Mouse (Mus musculus) MEL (cell line): ENCODE results near the gene Pex13. TPM values are rescaled to one million over a fixed set of nuclear protein-coding genes. Genes with fewer than 3 reads are reported as not detected.

Experiments used
- DNase-seq: peaks from one replicate; pipeline ENCODE4 v3.0.0; 2011; ENCODE audit warnings: low read depth, low spot score
- H3K27ac ChIP-seq: 2 replicates; pipeline ENCODE4 v1.5.1; 2012; ENCODE audit warnings: low read depth, mild to moderate bottlenecking, control low read depth, low read length, moderate library complexity; ENCODE audit not compliant: control insufficient read depth
- H3K27me3 ChIP-seq, 2 experiments: fragments of 150-350 bp in 1 of 2; sonication (generic) in 1 of 2; 2 replicates each; pipeline ENCODE4 v1.6.1; 2012; ENCODE audit warnings: low read length in 2 of 2, mild to moderate bottlenecking in 2 of 2, improper control_type of control experiment in 1 of 2, moderate library complexity in 1 of 2; ENCODE audit not compliant: insufficient read depth in 2 of 2, control insufficient read depth in 1 of 2
- H3K36me3 ChIP-seq, 2 experiments: 2 replicates each; pipeline ENCODE4 v1.6.1; 2012 to 2014; ENCODE audit warnings: low read length in 2 of 2, improper control_type of control experiment in 1 of 2, inconsistent platforms in 1 of 2, mild to moderate bottlenecking in 1 of 2; ENCODE audit not compliant: insufficient read depth in 2 of 2, control insufficient read depth in 1 of 2
- H3K4me1 ChIP-seq, 2 experiments: fragments of 150-350 bp in 1 of 2; sonication (generic) in 1 of 2; 2 replicates each; pipeline ENCODE4 v1.6.1; 2012; ENCODE audit warnings: low read length in 2 of 2, improper control_type of control experiment in 1 of 2, mild to moderate bottlenecking in 1 of 2; ENCODE audit not compliant: insufficient read depth in 2 of 2, control insufficient read depth in 1 of 2
- H3K4me3 ChIP-seq, 2 experiments: fragments of 150-350 bp in 1 of 2; sonication (generic) in 1 of 2; 2 replicates each; pipeline ENCODE4 v1.5.1; 2012; ENCODE audit warnings: low read depth in 2 of 2, low read length in 2 of 2, mild to moderate bottlenecking in 2 of 2, moderate library complexity in 2 of 2, control low read depth in 1 of 2, improper control_type of control experiment in 1 of 2; ENCODE audit not compliant: control insufficient read depth in 1 of 2, insufficient read depth in 1 of 2
- H3K79me2 ChIP-seq: 2 replicates; pipeline ENCODE4 v1.6.1; 2012; ENCODE audit warnings: mild to moderate bottlenecking, low read length, moderate library complexity; ENCODE audit not compliant: control insufficient read depth, poor library complexity, insufficient read depth
- H3K9ac ChIP-seq: 2 replicates; pipeline ENCODE4 v1.6.1; 2012; ENCODE audit warnings: low read depth, mild to moderate bottlenecking, control low read depth, low read length, moderate library complexity; ENCODE audit not compliant: control insufficient read depth, poor library complexity, severe bottlenecking
- H3K9me3 ChIP-seq: fragments of 150-350 bp; sonication (generic); replicated peaks from 2 replicates; pipeline ENCODE4 v1.6.1; 2012; ENCODE audit warnings: mild to moderate bottlenecking, low read length, improper control_type of control experiment, moderate library complexity; ENCODE audit not compliant: insufficient read depth
- CHD1 ChIP-seq: IDR thresholded peaks from 2 replicates; pipeline ENCODE4 v1.6.1; 2012; ENCODE audit warnings: low read depth, mild to moderate bottlenecking, inconsistent platforms, low read length, improper control_type of control experiment
- CTCF ChIP-seq, 3 experiments: IDR thresholded peaks in 2 of 3; conservative IDR thresholded peaks in 1 of 3; 2 replicates each; pipeline ENCODE4 v1.5.1; 2011 to 2012; ENCODE audit warnings: low read length in 3 of 3, low read depth in 2 of 3, mild to moderate bottlenecking in 2 of 3, improper control_type of control experiment in 1 of 3, inconsistent platforms in 1 of 3, mixed read lengths in 1 of 3, moderate library complexity in 1 of 3; ENCODE audit not compliant: control insufficient read depth in 1 of 3, insufficient read depth in 1 of 3, poor library complexity in 1 of 3, severe bottlenecking in 1 of 3
- ELF1 ChIP-seq: IDR thresholded peaks from 2 replicates; pipeline ENCODE4 v1.6.1; 2014; ENCODE audit warnings: low read depth, mild to moderate bottlenecking, inconsistent platforms, low read length, improper control_type of control experiment, moderate library complexity
- EP300 ChIP-seq, 2 experiments: IDR thresholded peaks; 2 replicates each; pipeline ENCODE4 v1.6.1; 2011; ENCODE audit warnings: improper control_type of control experiment in 2 of 2, low read length in 2 of 2, low read depth in 1 of 2, mild to moderate bottlenecking in 1 of 2
- GABPA ChIP-seq: IDR thresholded peaks from 2 replicates; pipeline ENCODE4 v1.6.1; 2012; ENCODE audit warnings: low read depth, mild to moderate bottlenecking, inconsistent platforms, low read length, improper control_type of control experiment, moderate library complexity
- MAX ChIP-seq: IDR thresholded peaks from 2 replicates; pipeline ENCODE4 v1.6.1; 2011; ENCODE audit warnings: low read length, improper control_type of control experiment
- MAZ ChIP-seq: IDR thresholded peaks from 2 replicates; pipeline ENCODE4 v1.6.1; 2012; ENCODE audit warnings: low read depth, mild to moderate bottlenecking, inconsistent platforms, low read length, improper control_type of control experiment
- MYB ChIP-seq: IDR thresholded peaks from 2 replicates; pipeline ENCODE4 v1.6.1; 2011; ENCODE audit warnings: mild to moderate bottlenecking, low read depth, low read length, improper control_type of control experiment
- TBP ChIP-seq: IDR thresholded peaks from 2 replicates; pipeline ENCODE4 v1.8.0; 2011; ENCODE audit warnings: low read depth, low read length, improper control_type of control experiment
- TCF12 ChIP-seq: IDR thresholded peaks from 2 replicates; pipeline ENCODE4 v1.6.1; 2014; ENCODE audit warnings: low read depth, mild to moderate bottlenecking, inconsistent platforms, low read length, improper control_type of control experiment, moderate library complexity
- USF1 ChIP-seq: IDR thresholded peaks from 2 replicates; pipeline ENCODE4 v1.6.1; 2014; ENCODE audit warnings: low read depth, mild to moderate bottlenecking, inconsistent platforms, low read length, improper control_type of control experiment, moderate library complexity
- USF2 ChIP-seq, 2 experiments: IDR thresholded peaks; 2 replicates each; pipeline ENCODE4 v1.6.1; 2011 to 2012; ENCODE audit warnings: improper control_type of control experiment in 2 of 2, low read length in 2 of 2, borderline replicate concordance in 1 of 2, inconsistent platforms in 1 of 2, low read depth in 1 of 2, mild to moderate bottlenecking in 1 of 2; ENCODE audit not compliant: insufficient read depth in 1 of 2
- ZC3H11A ChIP-seq: IDR thresholded peaks from 2 replicates; pipeline ENCODE4 v1.6.1; 2012; ENCODE audit warnings: low read depth, mild to moderate bottlenecking, inconsistent platforms, low read length, improper control_type of control experiment
- ZNF384 ChIP-seq: IDR thresholded peaks from 2 replicates; pipeline ENCODE4 v1.6.1; 2012; ENCODE audit warnings: low read depth, mild to moderate bottlenecking, inconsistent platforms, low read length, improper control_type of control experiment
- polyA plus RNA-seq, 2 experiments: library from polyadenylated mRNA; stranded (reverse) in 1 of 2; unstranded in 1 of 2; fragments of >175 nt in 1 of 2; fragments of >200 nt in 1 of 2; gene quantifications; 2 replicates each; pipeline versions ENCODE4 v1.2.1 to v1.2.4; 2012; ENCODE audit warnings: low replicate concordance in 2 of 2, low read depth in 1 of 2; ENCODE audit not compliant: insufficient read length in 2 of 2, insufficient read depth in 1 of 2, missing spikeins in 1 of 2
- total RNA-seq: library from RNA; depleted of rRNA; stranded (reverse); fragments of 300-350 nt; gene quantifications from 2 replicates; pipeline ENCODE4 v1.2.3, GENCODE M21; 2012

The Pex13 gene
- total and polyA plus RNA-seq, 3 experiments, result 24.7 TPM; not detected in 1

DNA sequence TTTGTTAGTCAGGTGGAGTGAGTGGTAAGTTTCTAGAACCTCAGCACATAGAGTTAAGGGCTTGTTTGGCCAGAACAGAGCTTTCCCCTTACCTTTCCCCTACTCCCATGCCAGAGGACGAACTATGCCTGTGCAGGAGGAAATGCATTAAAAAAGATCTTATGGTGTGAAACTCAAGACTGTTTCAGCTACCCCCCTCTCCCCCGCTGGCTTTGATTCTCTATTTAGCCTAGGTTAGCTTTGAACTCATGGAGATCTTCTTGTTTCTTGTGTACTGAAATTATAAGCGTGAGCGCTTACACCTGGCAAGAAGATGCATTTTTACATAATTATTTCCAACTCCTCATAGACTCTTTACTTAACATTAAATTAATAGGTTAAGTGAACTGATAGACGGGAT is 767 bp upstream of the Pex13 start:
- Histone ChIP-seq H3K36me3 (peaks cover 8 to 20% of the 10 kb centered on the region in 2 experiments), H3K27me3 (no peaks in the 10 kb centered on the region), H3K27ac (peak overlapping the region; percentile 90), H3K9ac (peak overlapping the region; percentile 86), H3K79me2 (peaks cover 40% of the 10 kb centered on the region), H3K4me3 (peak overlapping the region; percentile 72 to 80), H3K4me1 (peaks cover 4 to 10% of the 10 kb centered on the region in 2 experiments; a peak in 3 of 4 replicates), H3K9me3 (no peaks in the 10 kb centered on the region)
- DNase-seq, result no peak
- no peak for TF ChIP-seq CTCF (IDR thresholded peaks at IDR 0.05 in 2 of 3, conservative IDR thresholded peaks at IDR 0.05 in 1 of 3; ENCODE audit: control insufficient read depth in 1 of 3, insufficient read depth in 1 of 3, low read depth in 2 of 3, low read length in 3 of 3, poor library complexity in 1 of 3, severe bottlenecking in 1 of 3)
- TF ChIP-seq MYB, result no peak
- TF ChIP-seq ZNF384, result no peak
- no peak for TF ChIP-seq USF1
- no peak for TF ChIP-seq ZC3H11A
- TF ChIP-seq TCF12, result no peak
- peak; percentile 2; the same call in 1 of the 2 replicates for TF ChIP-seq TBP
- TF ChIP-seq GABPA, result no peak

DNA sequence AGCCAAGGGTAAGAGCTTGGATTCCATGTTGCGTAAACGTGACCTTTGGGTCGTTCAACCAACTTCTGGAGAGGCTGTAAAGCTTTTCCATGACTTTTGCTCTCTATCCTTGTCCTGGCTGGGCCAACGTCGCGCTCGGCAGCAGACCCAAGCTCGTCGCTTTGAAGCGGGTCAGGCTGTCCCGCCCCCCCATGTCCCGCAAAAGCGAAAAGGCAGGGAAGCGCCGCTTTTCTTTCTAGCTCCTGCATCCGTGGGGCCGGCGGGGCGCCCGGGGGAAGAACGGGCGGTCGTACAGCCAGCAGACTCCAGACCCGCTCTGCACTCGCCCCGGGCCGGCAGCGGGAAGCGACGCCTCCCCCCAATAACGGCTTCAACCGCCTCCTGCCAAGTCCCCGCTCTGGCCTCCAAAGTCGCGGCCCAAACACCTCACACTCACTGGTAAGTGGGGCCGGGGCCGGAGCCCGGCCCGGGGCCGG is 410 bp downstream of the Pex13 start, which contains the start of gene Pus10:
Pus10 (plus strand) TSS at position 364 of the 476 bp plus-strand sequence.
- peak within 1 kb of the TSS; percentile 90 for H3K27ac ChIP-seq
- H3K36me3 ChIP-seq, result peaks cover 8 to 25% of the 10 kb centered on the region in 2 experiments
- H3K4me3 ChIP-seq, result peak within 1 kb of the TSS; percentile 72 to 80
- TF ChIP-seq ELF1 (no peak), EP300 (IDR thresholded peaks at IDR 0.05; ENCODE audit: low read depth in 1 of 2, low read length in 2 of 2) (peak; percentile 15 to 58; a peak in 3 of 4 replicates), MAX (no peak; the same call in 1 of the 2 replicates), MAZ (peak; percentile 16; the same call in 1 of the 2 replicates), CHD1 (peak; percentile 55; the same call in 1 of the 2 replicates), USF2 (IDR thresholded peaks at IDR 0.05; ENCODE audit: borderline replicate concordance in 1 of 2, insufficient read depth in 1 of 2, low read depth in 1 of 2, low read length in 2 of 2) (no peak), TCF12 (no peak), MYB (peak; percentile 97)
- H3K9ac ChIP-seq, result peak within 1 kb of the TSS; percentile 86
- peaks cover 46% of the 10 kb centered on the region for H3K79me2 ChIP-seq
- peak; percentile 76 for DNase-seq
- H3K27me3 ChIP-seq, result no peaks in the 10 kb centered on the region
- peaks cover 4 to 10% of the 10 kb centered on the region in 2 experiments; a peak in 3 of 4 replicates for H3K4me1 ChIP-seq
- H3K9me3 ChIP-seq, result no peaks in the 10 kb centered on the region
